Mouse (Mus musculus) cerebellum, adult 2 months (tissue): ENCODE results near the gene Apoc4. TPM values are rescaled to one million over a fixed set of nuclear protein-coding genes. Genes with fewer than 3 reads are reported as not detected.
A peak's percentile ranks its signal among the peaks of the same experiment; 100 is the strongest.

Experiments used
- DNase-seq, 2 experiments: peaks; one replicate each; pipeline ENCODE4 v3.0.0; 2021
- H3K27ac ChIP-seq: fragments of 200-500 bp; 2 replicates; pipeline ENCODE4 v1.5.1; 2012; ENCODE audit warnings: low read length, control low read depth, inconsistent platforms; ENCODE audit not compliant: insufficient read depth
- H3K27me3 ChIP-seq: fragments of 200-500 bp; 2 replicates; pipeline ENCODE4 v1.6.1; 2012; ENCODE audit warnings: inconsistent platforms, mild to moderate bottlenecking, low read length, moderate library complexity; ENCODE audit not compliant: control insufficient read depth, insufficient read depth
- H3K4me1 ChIP-seq: fragments of 200-500 bp; 2 replicates; pipeline ENCODE4 v1.6.1; 2011; ENCODE audit warnings: low read length; ENCODE audit not compliant: control insufficient read depth, insufficient read depth
- H3K4me3 ChIP-seq: fragments of 200-500 bp; replicated peaks from 2 replicates; pipeline ENCODE3; 2011; ENCODE audit warnings: mild to moderate bottlenecking, low read depth, low read length, control low read depth; ENCODE audit not compliant: insufficient read depth
- CTCF ChIP-seq: fragments of 200-500 bp; IDR thresholded peaks from 2 replicates; pipeline ENCODE4 v1.5.1; 2011; ENCODE audit warnings: low read depth, mild to moderate bottlenecking, control low read depth, low read length, moderate library complexity, borderline replicate concordance; ENCODE audit not compliant: insufficient read depth
- POLR2A ChIP-seq: fragments of 200-500 bp; IDR thresholded peaks from 2 replicates; pipeline ENCODE4 v1.6.1; 2011; ENCODE audit warnings: low read length, control low read depth, borderline replicate concordance; ENCODE audit not compliant: insufficient read depth
- WGBS: fragments of 180-500 bp; shearing (Covaris S2); methylation state at CpG from one replicate; pipeline ENCODE4 v1.1.7; 2018; 5-methylcytosine and 5-hydroxymethylcytosine counted together
- polyA plus RNA-seq: library from polyadenylated mRNA; depleted of rRNA; stranded (reverse); fragments of >200 nt; gene quantifications from 2 replicates; pipeline ENCODE4 v1.2.3, GENCODE M21; 2012; rRNA removed

The Apoc4 gene
- not detected in 2 replicates for polyA plus RNA-seq

DNA sequence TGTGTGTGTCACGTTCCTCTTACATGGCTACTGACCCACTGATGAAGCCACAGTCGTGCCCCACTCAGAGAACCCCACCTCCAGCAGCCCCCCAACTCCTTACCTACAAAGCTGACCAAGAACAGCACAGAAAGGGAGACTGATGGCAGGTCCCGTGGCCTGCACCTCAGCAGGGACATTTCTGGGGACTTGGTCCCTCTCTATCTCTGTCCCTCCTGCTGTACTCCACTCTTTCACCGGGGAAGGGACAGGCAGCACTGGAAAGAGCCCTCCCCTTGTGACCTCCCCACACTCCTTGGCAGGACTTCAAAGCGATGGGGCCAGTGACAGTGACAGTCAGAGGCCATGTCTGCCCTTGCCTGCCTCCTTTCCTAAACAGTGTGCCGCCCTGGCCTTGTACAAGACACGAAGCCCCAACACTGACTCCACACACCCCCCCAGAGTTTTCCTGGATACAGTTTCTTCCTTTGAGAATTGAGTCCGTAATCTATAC lies at the start of gene Apoc4, which contains the start of gene Gm44805:
Gene Apoc4, minus strand, starts transcription at position 278 of the 493 bp plus-strand sequence.
Gene Gm44805, minus strand, starts transcription at position 222 of the 493 bp plus-strand sequence.
- no peak within 1 kb of the TSS for H3K4me3 ChIP-seq
- H3K27ac ChIP-seq = no peak within 1 kb of the TSS
- H3K4me1 ChIP-seq = no peaks in the 10 kb centered on the region
- TF ChIP-seq POLR2A (no peak), CTCF (no peak)
- no peaks in the 10 kb centered on the region; the same call in 1 of the 2 replicates for H3K27me3 ChIP-seq
- 48% methylated on average over 8 of the region's 8 CpGs for WGBS
- no peak for DNase-seq

DNA sequence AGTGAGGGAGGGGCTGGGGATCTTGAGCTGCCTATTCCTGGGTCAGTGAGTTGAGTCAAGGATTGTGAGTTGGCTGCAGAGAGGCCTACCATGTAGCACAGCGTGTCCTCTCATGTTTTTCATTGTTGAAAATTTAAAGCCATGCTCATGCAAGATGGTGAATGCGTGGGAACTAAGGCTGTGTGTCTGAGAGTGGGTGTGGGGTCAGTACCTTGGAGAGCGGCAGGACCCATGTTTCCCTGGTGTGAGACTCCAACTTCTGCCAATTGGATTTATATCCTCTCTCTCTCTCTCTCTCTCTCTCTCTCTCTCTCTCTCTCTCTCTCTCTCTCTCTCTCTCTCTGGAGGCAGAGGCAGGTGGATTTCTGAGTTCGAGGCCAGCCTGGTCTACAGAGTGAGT lies 45.3 kb upstream of the Apoc4 start:
- Histone ChIP-seq H3K4me1 (no peaks in the 10 kb centered on the region; the same call in 1 of the 2 replicates), H3K27me3 (no peaks in the 10 kb centered on the region), H3K4me3 (no peak overlapping the region), H3K27ac (no peak overlapping the region)
- WGBS = 91% methylated on average over 4 of the region's 4 CpGs
- no peak for DNase-seq
- no peak for TF ChIP-seq POLR2A
- no peak for TF ChIP-seq CTCF

DNA sequence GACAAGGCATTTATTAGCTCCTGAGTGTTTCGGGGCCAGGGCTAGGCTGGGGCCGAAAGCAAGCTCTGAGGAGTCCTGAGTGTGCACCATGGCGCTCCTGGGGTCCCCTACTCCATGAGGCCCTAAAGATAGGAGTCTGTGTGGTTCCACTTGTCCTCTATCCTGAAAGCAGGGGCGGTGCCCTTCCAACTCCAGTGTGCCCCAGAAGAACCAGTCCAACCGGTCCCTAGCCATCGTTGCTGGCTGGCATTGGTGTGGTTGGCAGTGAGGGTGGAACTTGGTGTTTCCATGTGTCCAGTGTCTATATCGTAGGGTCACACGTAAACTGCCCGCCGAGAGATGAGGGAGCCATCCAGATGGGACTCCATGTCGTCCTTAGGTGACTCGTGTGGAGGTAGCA lies 42.9 kb upstream of the Apoc4 start:
- no peaks in the 10 kb centered on the region for H3K27me3 ChIP-seq

DNA sequence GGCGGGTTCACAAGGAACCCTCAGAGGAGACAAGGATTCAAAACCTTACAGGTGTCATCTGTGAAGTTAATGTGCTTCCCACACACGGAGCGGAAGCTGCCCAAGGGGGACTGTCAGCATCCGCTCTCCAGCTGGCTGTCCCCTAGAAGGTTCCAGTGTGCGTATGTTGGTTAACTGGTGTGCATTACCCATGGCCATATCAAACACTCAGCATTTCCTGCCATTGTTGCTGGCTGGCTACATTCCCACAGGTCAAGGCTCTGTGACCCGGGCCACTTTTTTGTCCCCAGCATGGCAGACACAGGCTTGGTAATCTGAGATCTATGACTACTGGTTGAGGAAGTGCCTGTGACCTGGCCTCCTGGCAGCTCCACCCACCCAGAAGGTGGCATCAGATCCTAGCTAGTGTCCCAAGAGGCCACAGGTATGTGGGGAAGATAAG lies 41.5 kb upstream of the Apoc4 start:
- H3K27me3 ChIP-seq = no peaks in the 10 kb centered on the region
- H3K27ac ChIP-seq = no peak overlapping the region
- WGBS = 88% methylated on average over 6 of the region's 6 CpGs
- no peak for DNase-seq
- no peaks in the 10 kb centered on the region for H3K4me1 ChIP-seq
- TF ChIP-seq CTCF (no peak), POLR2A (no peak)
- H3K4me3 ChIP-seq = no peak overlapping the region

More for the DNA sequence above, 42.9 kb upstream of the Apoc4 start:
- H3K4me1 ChIP-seq = no peaks in the 10 kb centered on the region
- H3K27ac ChIP-seq = no peak overlapping the region
- no peak for DNase-seq
- H3K4me3 ChIP-seq = no peak overlapping the region
- 93% methylated on average over 12 of the region's 12 CpGs for WGBS
- TF ChIP-seq POLR2A (no peak), CTCF (no peak)

DNA sequence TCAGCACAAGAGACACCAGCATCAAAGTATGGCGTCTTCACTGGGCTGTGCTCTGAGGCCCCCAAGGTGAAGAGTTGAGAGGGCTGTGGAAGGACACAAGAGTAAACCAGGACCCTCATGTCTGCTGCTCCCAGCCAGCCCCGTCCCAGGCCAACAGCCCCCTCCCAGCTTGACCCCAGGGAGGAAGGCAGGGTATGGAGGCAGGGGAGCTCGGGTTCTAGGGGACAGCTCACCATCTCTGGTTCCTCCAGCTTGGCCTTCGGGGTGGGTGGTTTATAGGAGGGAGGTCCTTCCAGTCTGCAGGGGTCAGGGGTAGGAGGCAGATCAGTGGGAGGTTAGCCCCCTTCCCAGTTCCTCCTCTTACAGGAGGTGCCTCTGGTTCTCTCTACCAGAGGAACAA lies 37.9 kb upstream of the Apoc4 start:
- TF ChIP-seq POLR2A = no peak
- TF ChIP-seq CTCF = no peak
- no peak overlapping the region for H3K27ac ChIP-seq
- no peaks in the 10 kb centered on the region for H3K4me1 ChIP-seq
- WGBS = 89% methylated on average over 4 of the region's 4 CpGs
- no peaks in the 10 kb centered on the region for H3K27me3 ChIP-seq
- H3K4me3 ChIP-seq = no peak overlapping the region
- DNase-seq = no peak

DNA sequence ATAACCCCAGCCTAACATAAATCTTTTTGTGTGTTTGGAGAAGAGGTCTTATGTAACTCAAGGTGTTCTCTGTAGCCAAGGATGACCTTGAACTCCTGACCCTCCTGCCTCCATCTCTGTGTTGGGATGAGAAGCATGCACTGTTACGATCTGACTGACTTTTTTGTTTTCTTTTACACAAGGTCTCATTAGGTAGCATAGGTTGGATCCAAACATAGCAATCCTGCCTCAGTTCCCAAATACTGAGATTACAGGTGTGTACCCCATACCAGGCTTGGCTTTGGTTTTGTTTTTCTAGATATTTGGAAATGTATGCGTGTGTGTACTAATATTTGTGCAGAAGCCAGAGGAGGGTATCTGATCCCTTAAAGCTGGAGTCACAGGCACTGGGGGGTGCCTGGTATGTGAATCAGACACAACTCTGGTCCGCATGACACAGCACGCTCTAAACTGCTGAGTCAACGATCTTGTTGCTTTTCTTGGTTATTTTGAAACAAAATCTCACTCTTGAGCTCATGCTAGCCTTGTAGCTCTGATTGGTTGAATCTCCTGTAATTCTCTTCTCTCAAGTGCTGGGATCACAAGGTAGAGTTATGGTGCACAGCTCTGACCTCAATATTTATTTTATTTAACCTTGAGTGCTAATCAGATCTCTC lies 37.1 kb upstream of the Apoc4 start:
- TF ChIP-seq CTCF (no peak), POLR2A (no peak)
- H3K4me3 ChIP-seq = no peak overlapping the region
- H3K4me1 ChIP-seq = peaks cover 7% of the 10 kb centered on the region
- H3K27me3 ChIP-seq = no peaks in the 10 kb centered on the region
- no peak for DNase-seq
- 86% methylated on average over 5 of the region's 5 CpGs for WGBS
- no peak overlapping the region for H3K27ac ChIP-seq

DNA sequence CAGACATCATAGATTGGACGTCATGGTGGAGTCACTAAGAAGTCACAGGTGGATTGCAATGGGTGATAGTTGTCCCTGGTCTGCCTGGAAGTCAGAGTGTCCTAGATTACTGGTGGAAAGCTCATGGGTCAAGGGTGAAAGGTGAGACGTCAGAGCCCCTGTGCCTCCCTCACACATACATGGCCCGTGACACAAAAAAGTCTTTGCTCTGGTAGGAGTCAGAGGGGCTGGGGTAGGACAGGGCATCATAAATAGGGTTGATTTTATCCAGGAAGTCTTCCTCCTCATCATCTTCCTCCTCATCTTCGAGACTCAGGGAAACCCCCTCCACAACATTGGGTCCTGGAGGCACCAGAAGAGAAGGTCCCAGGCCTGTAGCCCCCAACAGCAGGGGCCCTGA lies 36.1 kb upstream of the Apoc4 start:
- peaks cover 8% of the 10 kb centered on the region for H3K4me1 ChIP-seq
- H3K4me3 ChIP-seq = no peak overlapping the region
- WGBS = 87% methylated on average over 4 of the region's 4 CpGs
- DNase-seq = no peak
- no peak overlapping the region for H3K27ac ChIP-seq
- TF ChIP-seq POLR2A (no peak), CTCF (no peak)
- no peaks in the 10 kb centered on the region for H3K27me3 ChIP-seq

DNA sequence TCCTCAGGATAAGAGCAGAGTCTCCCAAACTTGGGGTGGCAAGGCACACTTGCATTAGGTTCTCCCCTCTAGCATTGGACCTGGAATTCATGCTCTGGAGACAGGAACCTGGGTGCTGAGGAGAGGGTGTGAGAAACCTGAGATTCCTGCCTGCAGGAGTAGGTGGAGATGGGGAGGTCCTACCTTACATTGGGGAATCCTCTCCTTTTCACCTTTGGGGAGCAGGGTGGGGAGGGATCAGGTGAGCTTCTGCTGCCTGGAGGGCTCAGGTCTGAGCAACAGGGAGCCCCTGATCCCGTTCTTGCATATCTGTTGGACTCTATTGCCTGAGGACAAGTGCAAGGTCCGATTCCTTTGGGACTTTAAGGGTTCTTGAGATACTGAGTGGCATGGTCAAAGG lies 35.5 kb upstream of the Apoc4 start:
- 85% methylated on average over 2 of the region's 2 CpGs for WGBS
- Histone ChIP-seq H3K27me3 (no peaks in the 10 kb centered on the region), H3K4me1 (peaks cover 8% of the 10 kb centered on the region), H3K4me3 (no peak overlapping the region), H3K27ac (no peak overlapping the region)
- TF ChIP-seq POLR2A (no peak), CTCF (no peak)
- peak in 1 of 2 experiments; percentile 18 for DNase-seq
